Mouse (Mus musculus): ENCODE measurements around the gene Asic2.

The Asic2 gene

GRCm38 (mm10) chr11:81845686-81846036 is 122.6 kb downstream of the Asic2 start:
- no peak for DNase-seq (ENCODE audit: extremely low spot score, low read depth, low spot score)

GRCm38 (mm10) chr11:81845010-81845685 is 123.1 kb downstream of the Asic2 start:
- no peak for DNase-seq (ENCODE audit: extremely low spot score, low read depth, low spot score)

- DNase-seq (ENCODE audit: extremely low spot score, low read depth, low spot score): no peak
These were observed 127.3 kb downstream of the Asic2 start for GRCm38 (mm10) chr11:81841001-81841400.

- no peak for DNase-seq (ENCODE audit: extremely low spot score, low read depth, low spot score)
These were observed 129.8 kb downstream of the Asic2 start for GRCm38 (mm10) chr11:81838426-81838825.

- no peak for DNase-seq (ENCODE audit: extremely low spot score, low read depth, low spot score)
These were observed 135.9 kb downstream of the Asic2 start for GRCm38 (mm10) chr11:81832381-81832780.

- no peak for DNase-seq (ENCODE audit: extremely low spot score, low read depth, low spot score)
These were observed 151.7 kb downstream of the Asic2 start for GRCm38 (mm10) chr11:81816531-81816930.

- no peak for DNase-seq (ENCODE audit: extremely low spot score, low read depth, low spot score)
These were observed 153.4 kb downstream of the Asic2 start for GRCm38 (mm10) chr11:81814816-81815215.

GRCm38 (mm10) chr11:81806905-81807659 is 161.2 kb downstream of the Asic2 start:
- DNase-seq (ENCODE audit: extremely low spot score, low read depth, low spot score): no peak

- DNase-seq (ENCODE audit: extremely low spot score, low read depth, low spot score): no peak
These were observed 164.7 kb downstream of the Asic2 start for GRCm38 (mm10) chr11:81803544-81803943.

- no peak for DNase-seq (ENCODE audit: extremely low spot score, low read depth, low spot score)
These were observed 165.6 kb downstream of the Asic2 start for GRCm38 (mm10) chr11:81802614-81803013.

GRCm38 (mm10) chr11:81800899-81801298 is 167.4 kb downstream of the Asic2 start:
- no peak for DNase-seq (ENCODE audit: extremely low spot score, low read depth, low spot score)

- no peak for DNase-seq (ENCODE audit: extremely low spot score, low read depth, low spot score)
These were observed 174.7 kb downstream of the Asic2 start for GRCm38 (mm10) chr11:81793588-81793987.

- DNase-seq (ENCODE audit: extremely low spot score, low read depth, low spot score): no peak
These were observed 176.7 kb downstream of the Asic2 start for GRCm38 (mm10) chr11:81791579-81791978.

- no peak for DNase-seq (ENCODE audit: extremely low spot score, low read depth, low spot score)
These were observed 187.7 kb downstream of the Asic2 start for GRCm38 (mm10) chr11:81780596-81780995.

GRCm38 (mm10) chr11:81779881-81780280 is 188.4 kb downstream of the Asic2 start:
- DNase-seq (ENCODE audit: extremely low spot score, low read depth, low spot score): no peak

- DNase-seq (ENCODE audit: extremely low spot score, low read depth, low spot score): no peak
These were observed 196.9 kb downstream of the Asic2 start for GRCm38 (mm10) chr11:81771195-81771895.

GRCm38 (mm10) chr11:81769691-81770260 is 198.5 kb downstream of the Asic2 start:
- no peak for DNase-seq (ENCODE audit: extremely low spot score, low read depth, low spot score)

- no peak for DNase-seq (ENCODE audit: extremely low spot score, low read depth, low spot score)
These were observed 200.0 kb downstream of the Asic2 start for GRCm38 (mm10) chr11:81768305-81768704.

- DNase-seq (ENCODE audit: extremely low spot score, low read depth, low spot score): no peak
These were observed 200.5 kb downstream of the Asic2 start for GRCm38 (mm10) chr11:81767781-81768180.

GRCm38 (mm10) chr11:81765288-81765687 is 203.0 kb downstream of the Asic2 start:
- no peak for DNase-seq (ENCODE audit: extremely low spot score, low read depth, low spot score)

- DNase-seq (ENCODE audit: extremely low spot score, low read depth, low spot score): no peak
These were observed 203.5 kb downstream of the Asic2 start for GRCm38 (mm10) chr11:81764778-81765177.

GRCm38 (mm10) chr11:81757221-81757620 is 211.0 kb downstream of the Asic2 start:
- DNase-seq (ENCODE audit: extremely low spot score, low read depth, low spot score): no peak
